Mouse (Mus musculus): ENCODE results near the gene Pias4. TPM values are rescaled to one million over a fixed set of nuclear protein-coding genes. Genes with fewer than 3 reads are reported as not detected.
"Not testable (repeated sequence)": the region's sequence is repeated elsewhere in the genome, so short reads cannot be mapped to it uniquely, and the experiment has no call there.

The Pias4 gene
- polyA plus RNA-seq, 1 experiment from 2014 or later = 62.2 TPM

DNA sequence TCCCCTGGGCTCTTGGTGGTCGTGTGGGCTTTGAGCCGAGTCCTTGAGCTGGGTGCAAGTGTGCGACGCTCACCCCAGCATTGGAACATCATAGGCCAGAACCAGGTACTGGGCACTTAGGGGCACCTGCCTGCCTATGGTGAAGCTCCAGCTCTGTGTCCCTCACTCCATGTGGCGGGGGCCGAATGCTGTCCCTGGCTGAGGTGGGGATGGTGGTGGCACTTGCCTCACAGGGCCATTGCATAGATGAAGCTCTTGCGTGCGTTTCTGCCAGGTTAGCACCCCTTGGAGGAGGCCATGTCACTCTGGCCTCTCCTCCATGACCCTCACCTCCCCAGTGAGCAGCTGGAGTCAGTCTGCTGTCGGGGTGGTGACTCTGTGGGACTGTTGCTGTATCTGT lies 19.4 kb upstream of the Pias4 start:
- H3K4me3 ChIP-seq = no peak overlapping the region
- H3K27ac ChIP-seq = no peak overlapping the region
- no peak overlapping the region for H3K4me2 ChIP-seq (replicated peaks)
- H3K27me3 ChIP-seq = no peaks in the 10 kb centered on the region
- WGBS = 93% methylated on average over 9 of the region's 9 CpGs
- no peak for ATAC-seq (ENCODE audit: low FRiP score, low read depth)
- no peak overlapping the region for H3K9ac ChIP-seq
- H3K4me1 ChIP-seq = peaks cover 31% of the 10 kb centered on the region
- H3K9me3 ChIP-seq = no peaks in the 10 kb centered on the region
- peaks cover 70% of the 10 kb centered on the region for H3K36me3 ChIP-seq

DNA sequence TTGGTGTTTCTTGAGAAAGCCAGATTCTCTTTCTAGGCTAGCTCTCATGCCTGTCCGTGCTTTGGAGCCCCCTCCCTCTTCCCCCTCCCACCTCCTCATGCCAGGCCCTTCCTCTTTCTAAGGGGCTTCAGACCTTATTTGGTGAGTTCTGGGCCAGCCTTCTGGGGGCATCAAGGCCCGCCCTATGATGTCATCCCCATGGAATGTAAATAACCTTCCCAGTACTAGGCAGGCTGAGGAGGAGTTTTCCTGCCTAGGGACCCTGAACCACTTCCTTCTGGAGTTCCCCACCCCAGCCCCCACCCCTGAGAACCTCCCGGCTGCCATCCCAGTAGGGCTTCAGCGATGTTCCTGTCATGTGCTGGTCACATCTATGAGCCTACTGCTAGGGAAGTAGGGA lies 17.0 kb upstream of the Pias4 start:
- no peak for ATAC-seq (ENCODE audit: low FRiP score, low read depth)
- Histone ChIP-seq H3K9ac (0 out of 2 replicates have a peak overlapping the region, but pooled peaks have one; percentile 31), H3K27ac (peak overlapping the region; percentile 48; the same call in 1 of the 2 replicates), H3K4me2 (replicated peaks) (0 out of 2 replicates have a peak overlapping the region, but pooled peaks have one; percentile 9), H3K36me3 (peaks cover 75% of the 10 kb centered on the region), H3K4me3 (0 out of 2 replicates have a peak overlapping the region, but pooled peaks have one; percentile 7), H3K4me1 (peaks cover 41% of the 10 kb centered on the region), H3K27me3 (no peaks in the 10 kb centered on the region), H3K9me3 (no peaks in the 10 kb centered on the region)
- 45% methylated on average over 4 of the region's 4 CpGs for WGBS

GRCm38 (mm10) chr10:81183805-81184204 lies 16.1 kb upstream of the Pias4 start, which contains the start of gene 4930442H23Rik:
Gene 4930442H23Rik (minus strand): TSS chr10:81183849.
- 90% methylated on average over 5 of the region's 5 CpGs for WGBS
- Histone ChIP-seq H3K36me3 (peaks cover 79% of the 10 kb centered on the region), H3K4me2 (replicated peaks) (peak within 1 kb of the TSS; percentile 74), H3K9me3 (no peaks in the 10 kb centered on the region), H3K27me3 (no peaks in the 10 kb centered on the region), H3K9ac (peak within 1 kb of the TSS; percentile 76), H3K4me3 (peak within 1 kb of the TSS; percentile 70), H3K4me1 (peaks cover 49% of the 10 kb centered on the region), H3K27ac (peak within 1 kb of the TSS; percentile 66; the same call in 1 of the 2 replicates)
- ATAC-seq (ENCODE audit: low FRiP score, low read depth) = no peak

GRCm38 (mm10) chr10:81182336-81183333 lies 14.9 kb upstream of the Pias4 start, which contains the start of gene Dapk3:
Gene Dapk3 (plus strand): TSS chr10:81183005.
- Histone ChIP-seq H3K4me2 (replicated peaks) (peak within 1 kb of the TSS; percentile 74), H3K27ac (peak within 1 kb of the TSS; percentile 66; the same call in 1 of the 2 replicates), H3K9ac (peak within 1 kb of the TSS; percentile 76), H3K9me3 (no peaks in the 10 kb centered on the region), H3K4me3 (peak within 1 kb of the TSS; percentile 70), H3K4me1 (peaks cover 61% of the 10 kb centered on the region), H3K36me3 (peaks cover 82% of the 10 kb centered on the region), H3K27me3 (no peaks in the 10 kb centered on the region)
- 3% methylated on average over 53 of the region's 53 CpGs for WGBS
- peak; percentile 95 for ATAC-seq (ENCODE audit: low FRiP score, low read depth)

DNA sequence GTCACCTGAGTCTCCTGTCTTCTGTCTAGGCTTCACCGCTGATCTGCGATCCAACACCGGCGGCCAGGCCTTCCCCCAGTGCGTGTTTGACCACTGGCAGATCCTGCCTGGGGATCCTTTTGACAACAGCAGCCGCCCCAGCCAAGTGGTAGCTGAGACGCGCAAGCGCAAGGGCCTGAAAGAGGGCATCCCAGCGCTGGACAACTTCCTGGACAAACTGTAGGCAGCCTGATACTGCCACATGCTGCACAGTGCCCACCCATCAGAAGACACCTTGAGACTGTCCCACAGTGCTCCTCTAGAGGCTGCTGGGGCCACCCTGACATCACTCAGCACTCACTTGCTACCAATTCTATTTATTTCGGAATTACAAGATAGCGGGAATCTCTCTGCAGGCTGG lies 14.1 kb upstream of the Pias4 start:
- H3K9ac ChIP-seq; H3K27me3 ChIP-seq; H3K27ac ChIP-seq; H3K9me3 ChIP-seq; H3K4me3 ChIP-seq; ATAC-seq (ENCODE audit: low FRiP score, low read depth); H3K4me2 ChIP-seq (replicated peaks): not testable (repeated sequence)
- peaks cover 77% of the 10 kb centered on the region for H3K36me3 ChIP-seq
- WGBS = 82% methylated on average over 12 of the region's 12 CpGs
- peaks cover 64% of the 10 kb centered on the region for H3K4me1 ChIP-seq

DNA sequence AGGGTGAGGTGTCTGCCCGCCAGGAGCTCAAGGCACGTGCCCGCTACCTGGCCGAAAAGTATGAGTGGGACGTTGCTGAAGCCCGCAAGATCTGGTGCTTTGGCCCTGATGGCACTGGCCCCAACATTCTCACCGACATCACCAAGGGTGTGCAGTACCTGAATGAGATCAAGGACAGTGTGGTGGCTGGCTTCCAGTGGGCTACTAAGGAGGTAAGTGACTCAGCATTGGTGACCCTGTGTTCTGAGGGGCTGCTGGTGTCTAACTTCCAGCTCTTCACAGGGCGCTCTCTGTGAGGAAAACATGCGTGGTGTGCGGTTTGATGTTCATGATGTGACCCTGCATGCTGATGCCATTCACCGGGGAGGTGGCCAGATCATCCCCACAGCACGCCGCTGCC lies 13.2 kb upstream of the Pias4 start:
- Histone ChIP-seq H3K27me3 (no peaks in the 10 kb centered on the region), H3K9ac (no peak overlapping the region), H3K4me3 (no peak overlapping the region), H3K9me3 (no peaks in the 10 kb centered on the region), H3K27ac (no peak overlapping the region), H3K36me3 (peaks cover 71% of the 10 kb centered on the region), H3K4me2 (replicated peaks) (no peak overlapping the region), H3K4me1 (peaks cover 64% of the 10 kb centered on the region)
- 92% methylated on average over 13 of the region's 13 CpGs for WGBS
- no peak for ATAC-seq (ENCODE audit: low FRiP score, low read depth)

- peaks cover 60% of the 10 kb centered on the region for H3K36me3 ChIP-seq
- no peak overlapping the region for H3K4me2 ChIP-seq (replicated peaks)
- H3K4me1 ChIP-seq = peaks cover 65% of the 10 kb centered on the region
- H3K9ac ChIP-seq = peak overlapping the region; percentile 100; the same call in 1 of the 2 replicates
- no peak for ATAC-seq (ENCODE audit: low FRiP score, low read depth)
- 92% methylated on average over 32 of the region's 32 CpGs for WGBS
- H3K27me3 ChIP-seq = no peaks in the 10 kb centered on the region
- H3K27ac ChIP-seq = no peak overlapping the region
- H3K9me3 ChIP-seq = no peaks in the 10 kb centered on the region
- H3K4me3 ChIP-seq = peak overlapping the region; percentile 100; the same call in 1 of the 2 replicates
These were observed 12.0 kb upstream of the Pias4 start for GRCm38 (mm10) chr10:81179451-81180342.

DNA sequence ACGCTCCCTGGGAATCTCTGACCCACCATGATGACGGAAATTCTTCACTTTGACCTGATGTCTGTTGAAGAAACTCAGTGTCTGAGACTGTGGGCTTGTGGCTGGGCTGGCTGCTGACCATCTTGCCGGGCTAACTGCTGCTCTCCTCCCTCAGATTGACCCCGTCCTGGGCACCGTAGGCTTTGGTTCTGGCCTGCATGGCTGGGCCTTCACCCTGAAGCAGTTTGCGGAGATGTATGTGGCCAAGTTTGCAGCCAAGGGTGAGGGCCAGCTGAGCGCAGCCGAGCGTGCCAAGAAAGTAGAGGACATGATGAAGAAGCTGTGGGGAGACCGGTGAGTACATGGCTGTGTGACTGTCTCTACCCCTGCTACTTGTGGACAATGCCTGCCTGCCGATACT lies 11.2 kb upstream of the Pias4 start:
- Histone ChIP-seq H3K4me2 (replicated peaks) (peak overlapping the region; percentile 92; the same call in 1 of the 2 replicates), H3K4me3 (peak overlapping the region; percentile 100; the same call in 1 of the 2 replicates), H3K9me3 (no peaks in the 10 kb centered on the region), H3K27me3 (no peaks in the 10 kb centered on the region), H3K36me3 (peaks cover 52% of the 10 kb centered on the region), H3K27ac (no peak overlapping the region; the same call in 1 of the 2 replicates), H3K9ac (peak overlapping the region; percentile 100), H3K4me1 (peaks cover 65% of the 10 kb centered on the region)
- WGBS = 93% methylated on average over 11 of the region's 11 CpGs
- no peak for ATAC-seq (ENCODE audit: low FRiP score, low read depth)

- Histone ChIP-seq H3K9me3 (no peaks in the 10 kb centered on the region), H3K27ac (no peak overlapping the region; the same call in 1 of the 2 replicates), H3K4me1 (peaks cover 67% of the 10 kb centered on the region), H3K4me2 (replicated peaks) (peak overlapping the region; percentile 92), H3K36me3 (peaks cover 51% of the 10 kb centered on the region), H3K27me3 (no peaks in the 10 kb centered on the region), H3K4me3 (peak overlapping the region; percentile 100), H3K9ac (peak overlapping the region; percentile 100)
- WGBS = 67% methylated on average over 14 of the region's 14 CpGs
- no peak for ATAC-seq (ENCODE audit: low FRiP score, low read depth)
These were observed 10.4 kb upstream of the Pias4 start for GRCm38 (mm10) chr10:81177958-81178712.

- peak overlapping the region; percentile 100 for H3K9ac ChIP-seq
- H3K4me2 ChIP-seq (replicated peaks) = peak overlapping the region; percentile 92
- H3K4me3 ChIP-seq = peak overlapping the region; percentile 100
- peak overlapping the region; percentile 95 for H3K27ac ChIP-seq
- 18% methylated on average over 16 of the region's 16 CpGs for WGBS
- ATAC-seq (ENCODE audit: low FRiP score, low read depth) = no peak
- H3K4me1 ChIP-seq = peaks cover 68% of the 10 kb centered on the region
- no peaks in the 10 kb centered on the region for H3K9me3 ChIP-seq
- H3K27me3 ChIP-seq = no peaks in the 10 kb centered on the region
- H3K36me3 ChIP-seq = peaks cover 51% of the 10 kb centered on the region
These were observed 9.8 kb upstream of the Pias4 start for GRCm38 (mm10) chr10:81177491-81177925.
